In the genomic region with DNA sequence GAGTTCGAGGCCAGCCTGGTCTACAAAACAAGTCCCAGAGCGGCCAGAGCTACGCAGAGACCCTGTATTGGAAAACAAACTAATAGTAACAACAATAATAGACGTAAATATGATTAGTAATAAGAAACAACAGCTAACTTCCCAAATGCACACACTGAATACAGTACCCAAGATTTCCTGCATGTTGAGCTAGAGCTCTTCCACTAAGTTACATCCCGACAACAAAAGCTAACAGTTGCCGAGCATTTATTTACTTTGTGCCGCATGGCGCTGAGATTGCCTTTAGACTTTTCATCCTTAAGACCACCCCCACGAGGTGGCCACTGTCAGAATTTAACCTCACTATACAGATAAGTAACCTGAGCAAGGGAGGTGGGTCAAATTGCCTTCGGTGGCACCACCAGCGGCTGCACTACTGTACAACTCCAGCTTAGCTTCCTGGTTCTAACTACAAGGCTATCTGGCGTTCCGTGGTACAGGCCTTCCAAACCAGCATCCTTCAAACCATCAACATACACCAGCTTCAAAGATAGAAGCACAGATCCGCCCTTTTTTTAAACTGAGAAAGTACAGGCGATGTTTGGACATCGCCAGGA, we compare ENCODE assay signal across 11 mouse cellular contexts. TPM values are rescaled to one million over a fixed set of nuclear protein-coding genes. Genes with fewer than 3 reads are reported as not detected.
A peak's percentile ranks its signal among the peaks of the same experiment; 100 is the strongest.
DNase-seq lines count a peak whose midpoint lies in the region; ATAC-seq and TF ChIP-seq lines count a peak whose summit lies in the region.
"Had no signal": no experiment of that assay in that cellular context is flagged by ENCODE, and none has a peak within 500 bp of the region (broad histone marks: within the 10 kb centered on the region; RNA-seq: fewer than 3 reads in every experiment).

No protein-coding gene starts in this region.

- TF ChIP-seq POLR2A in embryonic fibroblast, embryonic 13.5 days (IDR thresholded peaks at IDR 0.05; ENCODE audit: low read depth, low read length) = no peak

- TF ChIP-seq CTCF in embryonic fibroblast, embryonic 13.5 days (IDR thresholded peaks at IDR 0.05; ENCODE audit: borderline replicate concordance, insufficient read depth, low read length) = no peak
- TF ChIP-seq CTCF in midbrain, postnatal 0 days (IDR thresholded peaks at IDR 0.05) = peak; percentile 58

- H3K4me3 ChIP-seq in embryonic fibroblast, embryonic 13.5 days (ENCODE audit: insufficient read depth, low read length) = 0 out of 2 replicates have a peak overlapping the region, but pooled peaks have one; percentile 63
- peak overlapping the region; percentile 84 for H3K4me3 ChIP-seq in intestine, embryonic 15.5 days (replicated peaks)
- peak overlapping the region; percentile 75 for H3K4me3 ChIP-seq in midbrain, postnatal 0 days (ENCODE audit: low read depth, low read length)

- WGBS in intestine, embryonic 15.5 days = 34% methylated on average over 16 of the region's 16 CpGs
- 26% methylated on average over 16 of the region's 16 CpGs for WGBS in midbrain, postnatal 0 days

- no peaks in the 10 kb centered on the region for H3K36me3 ChIP-seq in intestine, embryonic 15.5 days
- no peaks in the 10 kb centered on the region for H3K36me3 ChIP-seq in midbrain, postnatal 0 days (ENCODE audit: insufficient read depth, low read length)

- H3K27me3 ChIP-seq in intestine, embryonic 15.5 days (replicated peaks) = no peaks in the 10 kb centered on the region
- H3K27me3 ChIP-seq in midbrain, postnatal 0 days (ENCODE audit: insufficient read depth, low read length) = no peaks in the 10 kb centered on the region

- peak overlapping the region; percentile 84 for H3K4me2 ChIP-seq in intestine, embryonic 15.5 days (replicated peaks)
- peak overlapping the region; percentile 100 for H3K4me2 ChIP-seq in midbrain, postnatal 0 days (ENCODE audit: low read depth, low read length, poor library complexity, severe bottlenecking)

- H3K9me3 ChIP-seq in intestine, embryonic 15.5 days = no peaks in the 10 kb centered on the region
- H3K9me3 ChIP-seq in midbrain, postnatal 0 days (ENCODE audit: low read length) = no peaks in the 10 kb centered on the region

- H3K9ac ChIP-seq in intestine, embryonic 15.5 days = peak overlapping the region; percentile 87
- H3K9ac ChIP-seq in midbrain, postnatal 0 days (replicated peaks; ENCODE audit: low read length, poor library complexity, severe bottlenecking) = peak overlapping the region; percentile 61; the same call in 1 of the 2 replicates

- ATAC-seq in intestine, embryonic 15.5 days = no peak
- no peak for ATAC-seq in midbrain, postnatal 0 days (ENCODE audit: low FRiP score)

- no peaks in the 10 kb centered on the region for H3K4me1 ChIP-seq in embryonic fibroblast, embryonic 13.5 days (ENCODE audit: control insufficient read depth, insufficient read depth, low read length)
- H3K4me1 ChIP-seq in intestine, embryonic 15.5 days (replicated peaks) = peaks cover 42% of the 10 kb centered on the region
- peaks cover 11% of the 10 kb centered on the region; the same call in 1 of the 2 replicates for H3K4me1 ChIP-seq in midbrain, postnatal 0 days (ENCODE audit: insufficient read depth, low read length)

- peak; percentile 27 for DNase-seq in kidney, postnatal 10 days
- DNase-seq in kidney, adult 9 months = no peak
- DNase-seq in midbrain, postnatal 0 days (ENCODE audit: low spot score) = no peak
- no peak for DNase-seq in adrenal gland, adult 8-10 months
- no peak for DNase-seq in cerebellum, adult 9-10 months
- DNase-seq in layer of hippocampus, postnatal 10 days (ENCODE audit: low spot score in 2 of 2) = no peak
- DNase-seq: cerebellum, adult 18-20 months; layer of hippocampus, adult 9-11 months had no signal

- no peak overlapping the region for H3K27ac ChIP-seq in embryonic fibroblast, embryonic 13.5 days (ENCODE audit: insufficient read depth, low read length)
- H3K27ac ChIP-seq in intestine, embryonic 15.5 days = peak overlapping the region; percentile 96
- 0 out of 2 replicates have a peak overlapping the region, but pooled peaks have one; percentile 74 for H3K27ac ChIP-seq in midbrain, postnatal 0 days (ENCODE audit: low read depth, low read length)

RNA-seq across cellular contexts. Expression of a gene that starts 2.1 kb away (rescaled TPM):
- polyA plus RNA-seq in embryonic fibroblast, embryonic 13.5 days (2011; ENCODE audit: insufficient read length, low read depth, missing spikeins) = 1.6 and 2.7 TPM in 2 replicates
- polyA plus RNA-seq in intestine, embryonic 15.5 days (2015; fragmentation: Nextera tagmentation; extraction: Ambion mirVana) = 9.0 and 11.4 TPM in 2 replicates
- 16.5 and 17.3 TPM in 2 replicates for total RNA-seq in midbrain, postnatal 0 days (2014; rRNA removed)
- polyA plus RNA-seq in midbrain, postnatal 0 days (2015; fragmentation: Nextera tagmentation; extraction: Ambion mirVana) = 3.3 and 4.7 TPM in 2 replicates
- 10 to 100 TPM; 14.7 to 25.2 (median 18.0) TPM for total RNA-seq in adrenal gland, adult 8-10 months (2022)
- 10 to 100 TPM in 1 of 2 experiments, 1 to 10 TPM in 1; 9.2 to 10.3 TPM for total RNA-seq in layer of hippocampus, postnatal 10 days (2021)
- total RNA-seq: MEL had no signal

RNA-seq across cellular contexts. Expression of a gene that starts 58.7 kb away (rescaled TPM):
- 0.25 TPM in 1 of 2 replicates, not detected in the other for polyA plus RNA-seq in embryonic fibroblast, embryonic 13.5 days (2011; ENCODE audit: insufficient read length, low read depth, missing spikeins)
- polyA plus RNA-seq in intestine, embryonic 15.5 days (2015; fragmentation: Nextera tagmentation; extraction: Ambion mirVana) = 3.3 and 3.5 TPM in 2 replicates
- 49.8 and 52.0 TPM in 2 replicates for total RNA-seq in midbrain, postnatal 0 days (2014; rRNA removed)
- polyA plus RNA-seq in midbrain, postnatal 0 days (2015; fragmentation: Nextera tagmentation; extraction: Ambion mirVana) = 34.5 and 37.2 TPM in 2 replicates
- 10 to 100 TPM in 2 of 4 experiments, 1 to 10 TPM in 2; 6.0 to 34.7 (median 13.4) TPM for total RNA-seq in adrenal gland, adult 8-10 months (2022)
- total RNA-seq in layer of hippocampus, postnatal 10 days (2021) = 1 to 10 TPM; 5.3 to 7.3 TPM
